Mouse (Mus musculus): ENCODE data around the gene Rpl23.

DNA sequence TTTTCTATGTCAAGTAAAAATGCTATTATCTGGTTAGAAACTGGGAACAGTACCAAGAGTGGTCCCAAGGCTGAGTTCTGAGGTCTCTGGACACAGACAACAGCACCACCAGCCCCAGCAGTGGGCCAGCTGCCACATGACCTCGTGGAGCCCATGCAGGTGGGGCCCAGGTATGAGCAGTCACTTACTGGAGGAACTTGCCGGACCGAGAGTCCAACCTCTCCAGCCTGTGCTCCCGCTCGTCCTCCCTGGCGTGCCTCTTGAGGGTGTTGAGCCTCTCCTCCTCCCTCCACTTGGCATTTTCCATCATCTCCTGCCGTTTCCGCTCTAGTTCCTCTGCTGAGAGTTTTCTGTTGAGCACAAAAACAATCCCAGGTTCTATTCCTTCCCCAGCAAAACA, 34.5 kb downstream of the Rpl23 start:
- TF ChIP-seq CTCF (IDR thresholded peaks at IDR 0.05; ENCODE audit: extremely low read depth, insufficient read depth, insufficient read length, insufficient replicate concordance) (no peak), POLR2A (IDR thresholded peaks at IDR 0.05; ENCODE audit: low read depth, low read length) (no peak)

Data from spleen, adult 2 months (tissue).